Mouse (Mus musculus) hindbrain, embryonic 15.5 days (tissue): ENCODE data around the gene Pcx. TPM values are rescaled to one million over a fixed set of nuclear protein-coding genes. Genes with fewer than 3 reads are reported as not detected.

Experiments
- ATAC-seq: fragments of 200-750 bp; cut with Nextera tagmentation; 2 replicates; pipeline ENCODE4 v1.8.0; 2017; ENCODE audit warnings: low read depth, moderate number of reproducible peaks, moderate TSS enrichment; ENCODE audit not compliant: low FRiP score
- H3K27ac ChIP-seq: fragments of 300-500 bp; sonication (generic); replicated peaks from 2 replicates; pipeline ENCODE4 v1.5.1; 2015; ENCODE audit warnings: mild to moderate bottlenecking, inconsistent platforms
- H3K27me3 ChIP-seq: fragments of 300-500 bp; sonication (generic); 2 replicates; pipeline ENCODE4 v1.6.1; 2015; ENCODE audit warnings: control low read depth, inconsistent platforms
- H3K36me3 ChIP-seq: fragments of 300-500 bp; sonication (generic); 2 replicates; pipeline ENCODE4 v1.6.1; 2015; ENCODE audit warnings: control low read depth, inconsistent platforms
- H3K4me1 ChIP-seq: fragments of 300-500 bp; sonication (generic); replicated peaks from 2 replicates; pipeline ENCODE4 v1.6.1; 2015; ENCODE audit warnings: control low read depth, inconsistent platforms
- H3K4me2 ChIP-seq: fragments of 300-500 bp; sonication (generic); 2 replicates; pipeline ENCODE4 v1.6.1; 2015; ENCODE audit warnings: moderate library complexity, mild to moderate bottlenecking, inconsistent platforms
- H3K4me3 ChIP-seq: fragments of 300-500 bp; sonication (generic); 2 replicates; pipeline ENCODE4 v1.5.1; 2015; ENCODE audit warnings: mild to moderate bottlenecking, inconsistent platforms
- H3K9ac ChIP-seq: fragments of 300-500 bp; sonication (generic); 2 replicates; pipeline ENCODE4 v1.6.1; 2015; ENCODE audit warnings: inconsistent platforms
- H3K9me3 ChIP-seq: fragments of 300-500 bp; sonication (generic); 2 replicates; pipeline ENCODE4 v1.6.1; 2016; ENCODE audit warnings: control low read depth, inconsistent platforms
- WGBS: fragments of 180-500 bp; shearing (Covaris S2); methylation state at CpG from one replicate; pipeline ENCODE4 v1.1.7; 2015; 5-methylcytosine and 5-hydroxymethylcytosine counted together
- polyA plus RNA-seq: library from polyadenylated mRNA; unstranded; fragments of >200 nt; fragmentation: Nextera tagmentation; extraction: Ambion mirVana; gene quantifications from 2 replicates; pipeline ENCODE4 v1.2.1, GENCODE M21; 2015

The Pcx gene
- polyA plus RNA-seq, 1 experiment from 2014 or later: 43.8 TPM

GRCm38 (mm10) chr19:4481326-4481725, 28.9 kb upstream of the Pcx start:
- H3K27ac ChIP-seq: no peak overlapping the region
- 61% methylated on average over 4 of the region's 4 CpGs for WGBS
- H3K4me2 ChIP-seq: no peak overlapping the region
- H3K27me3 ChIP-seq: peaks cover 5% of the 10 kb centered on the region
- H3K36me3 ChIP-seq: no peaks in the 10 kb centered on the region
- no peak overlapping the region for H3K9ac ChIP-seq
- no peaks in the 10 kb centered on the region for H3K9me3 ChIP-seq
- no peak for ATAC-seq
- H3K4me3 ChIP-seq: no peak overlapping the region
- peaks cover 11% of the 10 kb centered on the region for H3K4me1 ChIP-seq

GRCm38 (mm10) chr19:4482111-4482859, 28.0 kb upstream of the Pcx start:
- Histone ChIP-seq H3K9me3 (no peaks in the 10 kb centered on the region), H3K4me2 (no peak overlapping the region), H3K36me3 (no peaks in the 10 kb centered on the region), H3K9ac (no peak overlapping the region), H3K4me1 (peaks cover 2% of the 10 kb centered on the region), H3K27ac (no peak overlapping the region), H3K4me3 (no peak overlapping the region), H3K27me3 (peaks cover 5% of the 10 kb centered on the region)
- 95% methylated on average over 3 of the region's 3 CpGs for WGBS
- no peak for ATAC-seq

- H3K9me3 ChIP-seq: no peaks in the 10 kb centered on the region
- no peak for ATAC-seq
- WGBS: 59% methylated on average over 5 of the region's 5 CpGs
Measured at GRCm38 (mm10) chr19:4485006-4485405, 25.3 kb upstream of the Pcx start.

GRCm38 (mm10) chr19:4487877-4488276, 22.4 kb upstream of the Pcx start:
- no peaks in the 10 kb centered on the region for H3K9me3 ChIP-seq
- no peak overlapping the region for H3K4me2 ChIP-seq
- H3K27ac ChIP-seq: no peak overlapping the region
- ATAC-seq: no peak
- WGBS: 79% methylated on average over 2 of the region's 2 CpGs
- no peaks in the 10 kb centered on the region for H3K36me3 ChIP-seq
- no peaks in the 10 kb centered on the region for H3K27me3 ChIP-seq
- H3K9ac ChIP-seq: no peak overlapping the region
- H3K4me1 ChIP-seq: peaks cover 5% of the 10 kb centered on the region; the same call in 1 of the 2 replicates
- no peak overlapping the region for H3K4me3 ChIP-seq

More at GRCm38 (mm10) chr19:4485006-4485405, 25.3 kb upstream of the Pcx start:
- no peak overlapping the region for H3K4me2 ChIP-seq
- no peak overlapping the region for H3K9ac ChIP-seq
- no peaks in the 10 kb centered on the region for H3K27me3 ChIP-seq
- no peaks in the 10 kb centered on the region for H3K36me3 ChIP-seq
- no peak overlapping the region for H3K4me3 ChIP-seq
- no peaks in the 10 kb centered on the region for H3K4me1 ChIP-seq
- H3K27ac ChIP-seq: no peak overlapping the region

- no peaks in the 10 kb centered on the region for H3K9me3 ChIP-seq
- no peak for ATAC-seq
Measured at GRCm38 (mm10) chr19:4491080-4491695, 19.1 kb upstream of the Pcx start.

GRCm38 (mm10) chr19:4492526-4493296, 17.6 kb upstream of the Pcx start:
- Histone ChIP-seq H3K27me3 (no peaks in the 10 kb centered on the region), H3K4me1 (peaks cover 8% of the 10 kb centered on the region), H3K36me3 (no peaks in the 10 kb centered on the region), H3K4me3 (no peak overlapping the region), H3K9me3 (no peaks in the 10 kb centered on the region), H3K9ac (no peak overlapping the region), H3K27ac (no peak overlapping the region), H3K4me2 (no peak overlapping the region)
- 51% methylated on average over 9 of the region's 9 CpGs for WGBS
- peak; percentile 48; the same call in 1 of the 2 replicates for ATAC-seq

More at GRCm38 (mm10) chr19:4491080-4491695, 19.1 kb upstream of the Pcx start:
- Histone ChIP-seq H3K4me1 (peaks cover 6% of the 10 kb centered on the region; the same call in 1 of the 2 replicates), H3K9ac (no peak overlapping the region), H3K4me3 (no peak overlapping the region), H3K27ac (no peak overlapping the region), H3K27me3 (no peaks in the 10 kb centered on the region), H3K36me3 (no peaks in the 10 kb centered on the region), H3K4me2 (no peak overlapping the region)
- WGBS: 69% methylated on average over 10 of the region's 10 CpGs

- no peak overlapping the region for H3K27ac ChIP-seq
- H3K4me3 ChIP-seq: no peak overlapping the region
- H3K9me3 ChIP-seq: no peaks in the 10 kb centered on the region
- no peaks in the 10 kb centered on the region for H3K27me3 ChIP-seq
- H3K36me3 ChIP-seq: no peaks in the 10 kb centered on the region
- H3K9ac ChIP-seq: no peak overlapping the region
- no peak for ATAC-seq
- H3K4me1 ChIP-seq: peaks cover 15% of the 10 kb centered on the region
- H3K4me2 ChIP-seq: no peak overlapping the region
- 76% methylated on average over 7 of the region's 7 CpGs for WGBS
Measured at GRCm38 (mm10) chr19:4494707-4495106, 15.6 kb upstream of the Pcx start.

- Histone ChIP-seq H3K27ac (no peak overlapping the region), H3K9ac (no peak overlapping the region), H3K36me3 (no peaks in the 10 kb centered on the region), H3K27me3 (no peaks in the 10 kb centered on the region), H3K4me3 (no peak overlapping the region), H3K9me3 (no peaks in the 10 kb centered on the region), H3K4me2 (no peak overlapping the region), H3K4me1 (peaks cover 15% of the 10 kb centered on the region)
- ATAC-seq: no peak
- 85% methylated on average over 5 of the region's 5 CpGs for WGBS
Measured at GRCm38 (mm10) chr19:4495814-4496213, 14.5 kb upstream of the Pcx start.

- Histone ChIP-seq H3K9me3 (no peaks in the 10 kb centered on the region), H3K4me3 (no peak overlapping the region), H3K36me3 (no peaks in the 10 kb centered on the region), H3K27me3 (no peaks in the 10 kb centered on the region), H3K27ac (no peak overlapping the region), H3K9ac (no peak overlapping the region), H3K4me2 (no peak overlapping the region), H3K4me1 (peaks cover 15% of the 10 kb centered on the region)
- no peak for ATAC-seq
- WGBS: 85% methylated on average over 3 of the region's 3 CpGs
Measured at GRCm38 (mm10) chr19:4496535-4497262, 13.6 kb upstream of the Pcx start.

- WGBS: 8% methylated on average over 4 of the region's 4 CpGs
- Histone ChIP-seq H3K27ac (no peak overlapping the region), H3K4me3 (no peak overlapping the region), H3K4me2 (0 out of 2 replicates have a peak overlapping the region, but pooled peaks have one; percentile 26), H3K9me3 (no peaks in the 10 kb centered on the region), H3K4me1 (peaks cover 15% of the 10 kb centered on the region), H3K27me3 (no peaks in the 10 kb centered on the region), H3K36me3 (no peaks in the 10 kb centered on the region), H3K9ac (no peak overlapping the region)
- peak; percentile 67 for ATAC-seq
Measured at GRCm38 (mm10) chr19:4497263-4497973, 12.9 kb upstream of the Pcx start.
